Mouse (Mus musculus) stomach, embryonic 15.5 days (tissue): ENCODE measurements around the gene Gm38431. TPM values are rescaled to one million over a fixed set of nuclear protein-coding genes. Genes with fewer than 3 reads are reported as not detected.

Source experiments
- ATAC-seq: fragments of 200-750 bp; cut with Nextera tagmentation; 2 replicates; pipeline ENCODE4 v1.8.0; 2017; ENCODE audit warnings: low read depth, moderate number of reproducible peaks, moderate TSS enrichment; ENCODE audit not compliant: insufficient read depth, low FRiP score
- H3K27ac ChIP-seq: fragments of 300-500 bp; sonication (generic); 2 replicates; pipeline ENCODE4 v1.5.1; 2015; ENCODE audit warnings: mild to moderate bottlenecking, inconsistent platforms
- H3K27me3 ChIP-seq: fragments of 300-500 bp; sonication (generic); replicated peaks from 2 replicates; pipeline ENCODE4 v1.6.1; 2015; ENCODE audit warnings: inconsistent platforms
- H3K36me3 ChIP-seq: fragments of 300-500 bp; sonication (generic); 2 replicates; pipeline ENCODE4 v1.6.1; 2015; ENCODE audit warnings: inconsistent platforms
- H3K4me1 ChIP-seq: fragments of 300-500 bp; sonication (generic); 2 replicates; pipeline ENCODE4 v1.6.1; 2015; ENCODE audit warnings: inconsistent platforms
- H3K4me2 ChIP-seq: fragments of 300-500 bp; sonication (generic); 2 replicates; pipeline ENCODE4 v1.6.1; 2015; ENCODE audit warnings: mild to moderate bottlenecking, inconsistent platforms
- H3K4me3 ChIP-seq: fragments of 300-500 bp; sonication (generic); replicated peaks from 2 replicates; pipeline ENCODE4 v1.5.1; 2015; ENCODE audit warnings: inconsistent platforms
- H3K9ac ChIP-seq: fragments of 300-500 bp; sonication (generic); 2 replicates; pipeline ENCODE4 v1.6.1; 2015; ENCODE audit warnings: inconsistent platforms
- H3K9me3 ChIP-seq: fragments of 300-500 bp; sonication (generic); 2 replicates; pipeline ENCODE4 v1.6.1; 2016; ENCODE audit warnings: inconsistent platforms
- WGBS: fragments of 180-500 bp; shearing (Covaris S2); methylation state at CpG from one replicate; pipeline ENCODE4 v1.1.7; 2015; 5-methylcytosine and 5-hydroxymethylcytosine counted together
- microRNA counts: library from miRNA; unstranded; fragments of <30 nt; microRNA quantifications from one replicate; lab custom pipeline; 2016
- microRNA-seq: library from miRNA; unstranded; fragments of <30 nt; microRNA quantifications from one replicate; pipeline ENCODE4, GENCODE M21; 2016
- polyA plus RNA-seq: library from polyadenylated mRNA; unstranded; fragments of >200 nt; fragmentation: Nextera tagmentation; extraction: Ambion mirVana; gene quantifications from 2 replicates; pipeline ENCODE4 v1.2.1, GENCODE M21; 2015

Gene Gm38431
- polyA plus RNA-seq, 1 experiment from 2014 or later = 1.7 TPM

- Histone ChIP-seq H3K4me1 (peaks cover 25% of the 10 kb centered on the region), H3K27me3 (peaks cover 15% of the 10 kb centered on the region), H3K4me2 (no peak overlapping the region), H3K36me3 (no peaks in the 10 kb centered on the region), H3K4me3 (no peak overlapping the region), H3K27ac (no peak overlapping the region), H3K9me3 (no peaks in the 10 kb centered on the region), H3K9ac (no peak overlapping the region)
- ATAC-seq = no peak
- WGBS = 78% methylated on average over 12 of the region's 12 CpGs
These were observed 64.9 kb downstream of the Gm38431 start for GRCm38 (mm10) chr9:21026849-21027248.

- Histone ChIP-seq H3K27me3 (peaks cover 11% of the 10 kb centered on the region), H3K4me3 (0 out of 2 replicates have a peak overlapping the region, but pooled peaks have one; percentile 5), H3K9ac (no peak overlapping the region), H3K4me1 (peaks cover 15% of the 10 kb centered on the region), H3K9me3 (no peaks in the 10 kb centered on the region), H3K27ac (peak overlapping the region; percentile 57; the same call in 1 of the 2 replicates), H3K36me3 (no peaks in the 10 kb centered on the region), H3K4me2 (peak overlapping the region; percentile 33)
- WGBS = 55% methylated on average over 19 of the region's 19 CpGs
- ATAC-seq = no peak
These were observed 66.5 kb downstream of the Gm38431 start for GRCm38 (mm10) chr9:21025258-21025810.

- Histone ChIP-seq H3K9ac (no peak overlapping the region), H3K36me3 (no peaks in the 10 kb centered on the region), H3K4me3 (no peak overlapping the region), H3K27me3 (0 out of 2 replicates have a peak, but pooled peaks cover 3% of the 10 kb centered on the region), H3K4me2 (no peak overlapping the region), H3K4me1 (no peaks in the 10 kb centered on the region), H3K9me3 (no peaks in the 10 kb centered on the region), H3K27ac (no peak overlapping the region)
- 85% methylated on average over 1 of the region's 1 CpGs for WGBS
- no peak for ATAC-seq
These were observed 69.1 kb downstream of the Gm38431 start for GRCm38 (mm10) chr9:21022726-21023125.

- Histone ChIP-seq H3K4me1 (peaks cover 4% of the 10 kb centered on the region; the same call in 1 of the 2 replicates), H3K27me3 (peaks cover 5% of the 10 kb centered on the region; the same call in 1 of the 2 replicates), H3K4me3 (no peak overlapping the region), H3K9me3 (no peaks in the 10 kb centered on the region), H3K36me3 (no peaks in the 10 kb centered on the region), H3K9ac (no peak overlapping the region), H3K27ac (no peak overlapping the region), H3K4me2 (no peak overlapping the region)
- ATAC-seq = no peak
- WGBS = 42% methylated on average over 6 of the region's 6 CpGs
These were observed 69.5 kb downstream of the Gm38431 start for GRCm38 (mm10) chr9:21022288-21022687.

- no peak overlapping the region for H3K4me2 ChIP-seq
- WGBS = 75% methylated on average over 3 of the region's 3 CpGs
- H3K4me1 ChIP-seq = peaks cover 13% of the 10 kb centered on the region
- no peak for ATAC-seq
- H3K9ac ChIP-seq = no peak overlapping the region
- H3K36me3 ChIP-seq = no peaks in the 10 kb centered on the region
- H3K27ac ChIP-seq = no peak overlapping the region
- no peak overlapping the region for H3K4me3 ChIP-seq
- no peaks in the 10 kb centered on the region for H3K9me3 ChIP-seq
- peaks cover 13% of the 10 kb centered on the region; the same call in 1 of the 2 replicates for H3K27me3 ChIP-seq
These were observed 70.4 kb downstream of the Gm38431 start for GRCm38 (mm10) chr9:21021363-21021762.

- Histone ChIP-seq H3K27me3 (peaks cover 18% of the 10 kb centered on the region; the same call in 1 of the 2 replicates), H3K9ac (no peak overlapping the region; the same call in 1 of the 2 replicates), H3K4me3 (no peak overlapping the region), H3K9me3 (no peaks in the 10 kb centered on the region), H3K36me3 (no peaks in the 10 kb centered on the region), H3K4me1 (peaks cover 28% of the 10 kb centered on the region), H3K27ac (no peak overlapping the region), H3K4me2 (no peak overlapping the region)
- ATAC-seq = no peak
- 68% methylated on average over 2 of the region's 2 CpGs for WGBS
These were observed 73.2 kb downstream of the Gm38431 start for GRCm38 (mm10) chr9:21018600-21018999.

MicroRNAs within 50 kb of the gene (microRNA counts, 519-probe panel; counts per million panel counts)
- microRNA mmu-miR-1900 (lab: Ali Mortazavi, UCI) = 2,583 counts per million, percentile 61 among the panel's probes with 10 or more counts

Small RNA genes lying within 50 kb of the gene (microRNA-seq; reads per million reads assigned to microRNA genes)
- not detected for gene Mir1900
- gene Mir7082 = not detected

Other genes with a start within 250 kb of the Gm38431 start
- 20.7 and 21.2 TPM in 2 replicates for gene A230050P20Rik, start 223.4 kb downstream of the Gm38431 start, polyA plus RNA-seq
- gene Angptl6, start 212.3 kb downstream of the Gm38431 start, polyA plus RNA-seq = 7.5 and 8.1 TPM in 2 replicates
- gene Ppan, start 203.8 kb downstream of the Gm38431 start, polyA plus RNA-seq = 80.9 and 81.3 TPM in 2 replicates
- gene Eif3g, start 193.4 kb downstream of the Gm38431 start, polyA plus RNA-seq = 283 and 327 TPM in 2 replicates
- gene Dnmt1, start 132.1 kb downstream of the Gm38431 start, polyA plus RNA-seq = 74.7 and 76.0 TPM in 2 replicates
- gene S1pr2, start 115.2 kb downstream of the Gm38431 start, polyA plus RNA-seq = 39.4 and 40.1 TPM in 2 replicates
- gene Mrpl4, start 89.3 kb downstream of the Gm38431 start, polyA plus RNA-seq = 129 and 133 TPM in 2 replicates
- gene Icam1, start 76.0 kb downstream of the Gm38431 start, polyA plus RNA-seq = 10.9 and 11.3 TPM in 2 replicates
- 6.6 and 16.2 TPM in 2 replicates for gene Icam4, start 62.6 kb downstream of the Gm38431 start, polyA plus RNA-seq
- 0.05 and 0.21 TPM in 2 replicates for gene Icam5, start 59.9 kb downstream of the Gm38431 start, polyA plus RNA-seq
- 0.73 TPM in 1 of 2 replicates, not detected in the other for gene Zglp1, start 24.9 kb downstream of the Gm38431 start, polyA plus RNA-seq
- 0.58 and 0.82 TPM in 2 replicates for gene Gm49373, start 18.9 kb downstream of the Gm38431 start, polyA plus RNA-seq
- 57.6 and 58.0 TPM in 2 replicates for gene Fdx1l, start 18.4 kb downstream of the Gm38431 start, polyA plus RNA-seq
- gene Raver1, start within 50 bp of the Gm38431 start, polyA plus RNA-seq = 48.3 and 60.9 TPM in 2 replicates
- gene Tyk2, start 39.2 kb upstream of the Gm38431 start, polyA plus RNA-seq = 13.6 and 15.8 TPM in 2 replicates
- 284 and 293 TPM in 2 replicates for gene Cdc37, start 58.0 kb upstream of the Gm38431 start, polyA plus RNA-seq
- gene Pde4a, start 73.7 kb upstream of the Gm38431 start, polyA plus RNA-seq = 5.9 and 6.2 TPM in 2 replicates
- 61.1 and 61.6 TPM in 2 replicates for gene Keap1, start 147.4 kb upstream of the Gm38431 start, polyA plus RNA-seq
- 0.93 and 1.6 TPM in 2 replicates for gene S1pr5, start 156.4 kb upstream of the Gm38431 start, polyA plus RNA-seq
- 49.9 and 51.3 TPM in 2 replicates for gene Atg4d, start 173.3 kb upstream of the Gm38431 start, polyA plus RNA-seq
- gene Kri1, start 196.0 kb upstream of the Gm38431 start, polyA plus RNA-seq = 14.4 and 14.5 TPM in 2 replicates
- gene Cdkn2d, start 199.4 kb upstream of the Gm38431 start, polyA plus RNA-seq = 44.4 and 50.0 TPM in 2 replicates
- 67.7 and 74.2 TPM in 2 replicates for gene Ap1m2, start 220.3 kb upstream of the Gm38431 start, polyA plus RNA-seq
- gene Slc44a2, start 228.7 kb upstream of the Gm38431 start, polyA plus RNA-seq = 89.1 and 95.7 TPM in 2 replicates